Mouse (Mus musculus): ENCODE results near the gene Lbx2. TPM values are rescaled to one million over a fixed set of nuclear protein-coding genes. Genes with fewer than 3 reads are reported as not detected.

Lbx2 gene
- total and polyA plus RNA-seq, 2 experiments from 2014 or later: 0.64 TPM; not detected in 1

DNA sequence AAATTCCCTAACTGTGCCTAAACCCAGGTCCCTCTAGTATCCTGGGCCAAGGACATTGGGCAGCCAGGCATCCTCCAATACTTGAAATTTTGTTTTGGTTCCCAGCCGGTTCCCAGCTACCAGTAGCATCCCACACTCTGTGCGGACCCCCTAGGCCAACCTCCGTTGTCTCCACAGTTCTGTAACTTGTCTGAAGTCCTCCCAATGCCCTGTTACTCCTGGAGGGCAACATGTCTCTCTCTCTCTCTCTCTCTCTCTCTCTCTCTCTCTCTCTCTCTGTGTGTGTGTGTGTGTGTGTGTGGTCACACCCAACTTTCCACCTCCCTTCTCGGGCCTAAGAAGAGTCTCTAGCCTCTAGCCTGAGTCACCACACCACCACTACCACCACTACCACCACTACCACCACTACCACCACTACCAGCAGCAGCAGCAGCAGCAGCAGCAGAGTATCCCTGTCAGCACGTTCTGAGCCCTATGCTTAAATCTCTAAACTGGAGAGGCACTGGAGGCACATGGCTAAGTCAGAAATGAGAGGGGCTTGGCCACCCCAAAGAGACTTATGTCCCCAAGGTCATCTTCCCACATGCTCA is 50.2 kb downstream of the Lbx2 start:
- H3K4me1 ChIP-seq (ENCODE audit: control insufficient read depth, insufficient read depth): peaks cover 23% of the 10 kb centered on the region
- no peaks in the 10 kb centered on the region for H3K27me3 ChIP-seq (ENCODE audit: control insufficient read depth, insufficient read depth, low read length)
- peak overlapping the region; percentile 83 for H3K9ac ChIP-seq (replicated peaks; ENCODE audit: low read depth, low read length)
- peak overlapping the region; percentile 99 for H3K27ac ChIP-seq (ENCODE audit: low read depth)
- H3K4me2 ChIP-seq (ENCODE audit: low read depth, low read length): peak overlapping the region; percentile 73
- no peaks in the 10 kb centered on the region for H3K36me3 ChIP-seq (replicated peaks; ENCODE audit: control insufficient read depth, insufficient read depth, low read length)
- H3K9me3 ChIP-seq (replicated peaks; ENCODE audit: control insufficient read depth, low read length): no peaks in the 10 kb centered on the region
- TF ChIP-seq EP300 (IDR thresholded peaks at IDR 0.05; ENCODE audit: low read depth) (no peak), CTCF (IDR thresholded peaks at IDR 0.05; ENCODE audit: low read depth) (no peak)
- 32% methylated on average over 5 of the region's 5 CpGs for WGBS
- H3K4me3 ChIP-seq (ENCODE audit: low read depth, low read length): peak overlapping the region; percentile 57
- ATAC-seq (ENCODE audit: insufficient read depth, low read depth) (peak; percentile 1; the same call in 1 of the 2 replicates), DNase-seq (ENCODE audit: low spot score) (no peak)

DNA sequence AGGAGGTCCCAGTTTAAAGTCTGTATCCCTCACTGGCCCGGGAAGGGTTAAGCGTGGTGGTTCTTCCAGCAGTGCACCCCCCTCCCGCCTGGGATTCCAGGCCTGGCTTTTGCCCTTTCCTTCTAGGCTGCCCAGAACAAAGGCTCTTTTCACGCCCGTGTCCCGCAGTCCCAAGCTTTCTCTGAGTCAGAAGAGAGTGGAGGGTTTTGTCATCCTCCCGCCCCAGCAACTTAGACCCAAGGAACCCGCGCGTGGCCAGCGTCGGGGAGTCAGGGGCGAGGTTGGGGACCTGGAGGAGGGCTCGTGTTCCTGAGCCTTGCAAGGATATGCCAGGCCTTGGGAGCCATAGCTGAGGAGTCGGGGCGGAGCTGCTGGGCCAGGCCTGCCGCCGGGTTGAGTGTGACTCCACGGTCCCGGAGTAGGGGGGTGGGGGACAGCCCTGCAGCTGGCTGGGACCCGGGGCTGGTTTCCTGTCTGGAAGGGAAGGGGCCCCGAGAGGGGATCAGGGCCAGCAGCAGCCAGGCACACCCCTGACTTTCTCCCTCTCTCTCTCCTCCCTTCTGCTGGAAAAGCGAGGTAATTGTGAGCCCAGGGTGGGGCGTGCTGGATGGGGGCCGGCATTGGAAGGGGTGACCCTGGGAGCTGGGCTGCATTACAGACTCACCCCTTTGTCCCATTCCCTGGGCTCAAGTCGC is 50.9 kb downstream of the Lbx2 start:
- H3K27me3 ChIP-seq (ENCODE audit: control insufficient read depth, insufficient read depth, low read length): no peaks in the 10 kb centered on the region
- peak overlapping the region; percentile 99 for H3K27ac ChIP-seq (ENCODE audit: low read depth)
- peak overlapping the region; percentile 73 for H3K4me2 ChIP-seq (ENCODE audit: low read depth, low read length)
- peak overlapping the region; percentile 83 for H3K9ac ChIP-seq (replicated peaks; ENCODE audit: low read depth, low read length)
- 2% methylated on average over 25 of the region's 26 CpGs for WGBS
- peaks cover 30% of the 10 kb centered on the region for H3K4me1 ChIP-seq (ENCODE audit: control insufficient read depth, insufficient read depth)
- no peaks in the 10 kb centered on the region for H3K36me3 ChIP-seq (replicated peaks; ENCODE audit: control insufficient read depth, insufficient read depth, low read length)
- no peaks in the 10 kb centered on the region for H3K9me3 ChIP-seq (replicated peaks; ENCODE audit: control insufficient read depth, low read length)
- ATAC-seq (ENCODE audit: insufficient read depth, low read depth): peak; percentile 71
- peak; percentile 70 for DNase-seq (ENCODE audit: low spot score)
- H3K4me3 ChIP-seq (ENCODE audit: low read depth, low read length): peak overlapping the region; percentile 57
- TF ChIP-seq CTCF (IDR thresholded peaks at IDR 0.05; ENCODE audit: low read depth) (no peak), EP300 (IDR thresholded peaks at IDR 0.05; ENCODE audit: low read depth) (no peak)

DNA sequence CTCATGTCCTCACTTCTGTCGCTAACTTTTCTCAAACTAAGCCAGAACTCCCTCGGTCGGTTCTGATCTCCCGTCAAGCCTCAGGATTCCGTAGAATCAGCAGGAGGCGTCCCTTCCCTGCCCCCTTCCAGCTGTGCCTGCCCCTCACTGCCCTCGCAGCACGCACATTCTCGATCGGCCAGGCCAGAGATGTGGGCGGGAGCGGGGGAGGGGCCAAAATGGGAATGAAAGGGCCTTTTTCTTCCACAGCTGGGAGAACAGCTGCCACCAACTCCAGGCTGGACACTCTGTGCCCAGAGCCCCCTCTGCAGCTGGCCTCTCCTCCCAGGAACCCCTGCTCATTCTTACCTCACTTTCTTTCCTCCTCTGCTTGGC is 51.4 kb downstream of the Lbx2 start:
- Histone ChIP-seq H3K4me3 (ENCODE audit: low read depth, low read length) (peak overlapping the region; percentile 57), H3K9ac (replicated peaks; ENCODE audit: low read depth, low read length) (peak overlapping the region; percentile 83), H3K9me3 (replicated peaks; ENCODE audit: control insufficient read depth, low read length) (no peaks in the 10 kb centered on the region), H3K27ac (ENCODE audit: low read depth) (peak overlapping the region; percentile 99), H3K4me2 (ENCODE audit: low read depth, low read length) (peak overlapping the region; percentile 73), H3K4me1 (ENCODE audit: control insufficient read depth, insufficient read depth) (peaks cover 35% of the 10 kb centered on the region), H3K36me3 (replicated peaks; ENCODE audit: control insufficient read depth, insufficient read depth, low read length) (no peaks in the 10 kb centered on the region), H3K27me3 (ENCODE audit: control insufficient read depth, insufficient read depth, low read length) (no peaks in the 10 kb centered on the region)
- ATAC-seq (ENCODE audit: insufficient read depth, low read depth): peak; percentile 81
- TF ChIP-seq CTCF (IDR thresholded peaks at IDR 0.05; ENCODE audit: low read depth): 0 out of 2 replicates have a peak, but pooled peaks have one; percentile 11
- no peak for TF ChIP-seq EP300 (IDR thresholded peaks at IDR 0.05; ENCODE audit: low read depth)
- peak; percentile 90 for DNase-seq (ENCODE audit: low spot score)
- WGBS: 0% methylated on average over 12 of the region's 12 CpGs

MicroRNAs encoded within 50 kb of the gene (microRNA counts, 519-probe panel; counts per million panel counts)
- not detected for microRNA mmu-miR-3470a+mmu-miR-3470b

Small RNAs within 50 kb of the gene (microRNA-seq; reads per million reads assigned to microRNA genes)
- gene Mir3470a: not detected
- gene Mir7040: not detected

Other genes starting within 250 kb of the Lbx2 start
- gene Sema4f, start 146.6 kb upstream of the Lbx2 start, total RNA-seq (2014; rRNA removed; ENCODE audit: low replicate concordance): not detected in 2 replicates
- 0.04 TPM in 1 of 2 replicates, not detected in the other for gene Sema4f, start 146.6 kb upstream of the Lbx2 start, polyA plus RNA-seq (2015; fragmentation: Nextera tagmentation; extraction: Ambion mirVana)
- gene M1ap, start 139.5 kb upstream of the Lbx2 start, total RNA-seq (2014; rRNA removed; ENCODE audit: low replicate concordance): 0.39 TPM in 1 of 2 replicates, not detected in the other
- 0.59 and 0.75 TPM in 2 replicates for gene M1ap, start 139.5 kb upstream of the Lbx2 start, polyA plus RNA-seq (2015; fragmentation: Nextera tagmentation; extraction: Ambion mirVana)
- gene Dok1, start 52.9 kb upstream of the Lbx2 start, total RNA-seq (2014; rRNA removed; ENCODE audit: low replicate concordance): 9.2 and 11.5 TPM in 2 replicates
- gene Dok1, start 52.9 kb upstream of the Lbx2 start, polyA plus RNA-seq (2015; fragmentation: Nextera tagmentation; extraction: Ambion mirVana): 6.1 and 6.3 TPM in 2 replicates
- gene Loxl3, start 52.2 kb upstream of the Lbx2 start, total RNA-seq (2014; rRNA removed; ENCODE audit: low replicate concordance): 9.0 and 9.8 TPM in 2 replicates
- gene Loxl3, start 52.2 kb upstream of the Lbx2 start, polyA plus RNA-seq (2015; fragmentation: Nextera tagmentation; extraction: Ambion mirVana): 3.8 and 4.3 TPM in 2 replicates
- 156 and 219 TPM in 2 replicates for gene Aup1, start 31.8 kb upstream of the Lbx2 start, total RNA-seq (2014; rRNA removed; ENCODE audit: low replicate concordance)
- gene Aup1, start 31.8 kb upstream of the Lbx2 start, polyA plus RNA-seq (2015; fragmentation: Nextera tagmentation; extraction: Ambion mirVana): 104 and 108 TPM in 2 replicates
- 46.3 and 50.3 TPM in 2 replicates for gene Htra2, start 31.1 kb upstream of the Lbx2 start, total RNA-seq (2014; rRNA removed; ENCODE audit: low replicate concordance)
- 55.4 and 61.9 TPM in 2 replicates for gene Htra2, start 31.1 kb upstream of the Lbx2 start, polyA plus RNA-seq (2015; fragmentation: Nextera tagmentation; extraction: Ambion mirVana)
- not detected in 2 replicates for gene Dqx1, start 28.5 kb upstream of the Lbx2 start, total RNA-seq (2014; rRNA removed; ENCODE audit: low replicate concordance)
- 0.08 and 0.32 TPM in 2 replicates for gene Dqx1, start 28.5 kb upstream of the Lbx2 start, polyA plus RNA-seq (2015; fragmentation: Nextera tagmentation; extraction: Ambion mirVana)
- gene Tlx2, start 16.1 kb upstream of the Lbx2 start, total RNA-seq (2014; rRNA removed; ENCODE audit: low replicate concordance): not detected in 2 replicates
- gene Tlx2, start 16.1 kb upstream of the Lbx2 start, polyA plus RNA-seq (2015; fragmentation: Nextera tagmentation; extraction: Ambion mirVana): not detected in 2 replicates
- gene Pcgf1, start 8.5 kb upstream of the Lbx2 start, total RNA-seq (2014; rRNA removed; ENCODE audit: low replicate concordance): 12.1 and 14.8 TPM in 2 replicates
- gene Pcgf1, start 8.5 kb upstream of the Lbx2 start, polyA plus RNA-seq (2015; fragmentation: Nextera tagmentation; extraction: Ambion mirVana): 13.2 and 14.7 TPM in 2 replicates
- 0.11 and 0.97 TPM in 2 replicates for gene Ccdc142, start 15.2 kb downstream of the Lbx2 start, total RNA-seq (2014; rRNA removed; ENCODE audit: low replicate concordance)
- gene Ccdc142, start 15.2 kb downstream of the Lbx2 start, polyA plus RNA-seq (2015; fragmentation: Nextera tagmentation; extraction: Ambion mirVana): 1.1 and 1.6 TPM in 2 replicates
- gene Gm42688, start 15.2 kb downstream of the Lbx2 start, total RNA-seq (2014; rRNA removed; ENCODE audit: low replicate concordance): 2.4 and 3.4 TPM in 2 replicates
- gene Gm42688, start 15.2 kb downstream of the Lbx2 start, polyA plus RNA-seq (2015; fragmentation: Nextera tagmentation; extraction: Ambion mirVana): 1.1 and 1.4 TPM in 2 replicates
- 87.9 and 156 TPM in 2 replicates for gene Mrpl53, start 22.7 kb downstream of the Lbx2 start, total RNA-seq (2014; rRNA removed; ENCODE audit: low replicate concordance)
- 242 and 247 TPM in 2 replicates for gene Mrpl53, start 22.7 kb downstream of the Lbx2 start, polyA plus RNA-seq (2015; fragmentation: Nextera tagmentation; extraction: Ambion mirVana)
- gene Mogs, start 29.1 kb downstream of the Lbx2 start, total RNA-seq (2014; rRNA removed; ENCODE audit: low replicate concordance): 27.5 and 28.1 TPM in 2 replicates
- gene Mogs, start 29.1 kb downstream of the Lbx2 start, polyA plus RNA-seq (2015; fragmentation: Nextera tagmentation; extraction: Ambion mirVana): 7.9 and 9.4 TPM in 2 replicates
- gene Wbp1, start 35.2 kb downstream of the Lbx2 start, total RNA-seq (2014; rRNA removed; ENCODE audit: low replicate concordance): 151 and 186 TPM in 2 replicates
- gene Wbp1, start 35.2 kb downstream of the Lbx2 start, polyA plus RNA-seq (2015; fragmentation: Nextera tagmentation; extraction: Ambion mirVana): 97.5 and 98.1 TPM in 2 replicates
- gene Ino80b, start 39.1 kb downstream of the Lbx2 start, total RNA-seq (2014; rRNA removed; ENCODE audit: low replicate concordance): 8.9 and 11.6 TPM in 2 replicates
- gene Ino80b, start 39.1 kb downstream of the Lbx2 start, polyA plus RNA-seq (2015; fragmentation: Nextera tagmentation; extraction: Ambion mirVana): 5.5 and 6.8 TPM in 2 replicates
- gene Rtkn, start 49.1 kb downstream of the Lbx2 start, total RNA-seq (2014; rRNA removed; ENCODE audit: low replicate concordance): 40.0 and 45.9 TPM in 2 replicates
- gene Rtkn, start 49.1 kb downstream of the Lbx2 start, polyA plus RNA-seq (2015; fragmentation: Nextera tagmentation; extraction: Ambion mirVana): 12.5 and 13.0 TPM in 2 replicates
- gene Wdr54, start 70.0 kb downstream of the Lbx2 start, total RNA-seq (2014; rRNA removed; ENCODE audit: low replicate concordance): 1.4 and 5.5 TPM in 2 replicates
- gene Wdr54, start 70.0 kb downstream of the Lbx2 start, polyA plus RNA-seq (2015; fragmentation: Nextera tagmentation; extraction: Ambion mirVana): 0.96 and 1.1 TPM in 2 replicates
- 2.0 TPM in 1 of 2 replicates, not detected in the other for gene 1700003E16Rik, start 70.0 kb downstream of the Lbx2 start, total RNA-seq (2014; rRNA removed; ENCODE audit: low replicate concordance)
- 0.20 and 0.45 TPM in 2 replicates for gene 1700003E16Rik, start 70.0 kb downstream of the Lbx2 start, polyA plus RNA-seq (2015; fragmentation: Nextera tagmentation; extraction: Ambion mirVana)
- gene Dctn1, start 79.6 kb downstream of the Lbx2 start, total RNA-seq (2014; rRNA removed; ENCODE audit: low replicate concordance): 45.9 and 47.7 TPM in 2 replicates
- gene Dctn1, start 79.6 kb downstream of the Lbx2 start, polyA plus RNA-seq (2015; fragmentation: Nextera tagmentation; extraction: Ambion mirVana): 48.9 and 50.8 TPM in 2 replicates
- gene Slc4a5, start 133.5 kb downstream of the Lbx2 start, total RNA-seq (2014; rRNA removed; ENCODE audit: low replicate concordance): not detected in 2 replicates
- 0.03 TPM in 1 of 2 replicates, not detected in the other for gene Slc4a5, start 133.5 kb downstream of the Lbx2 start, polyA plus RNA-seq (2015; fragmentation: Nextera tagmentation; extraction: Ambion mirVana)
- gene Mthfd2, start 239.5 kb downstream of the Lbx2 start, total RNA-seq (2014; rRNA removed; ENCODE audit: low replicate concordance): 3.6 and 4.7 TPM in 2 replicates
- 8.5 and 8.9 TPM in 2 replicates for gene Mthfd2, start 239.5 kb downstream of the Lbx2 start, polyA plus RNA-seq (2015; fragmentation: Nextera tagmentation; extraction: Ambion mirVana)
- 33.8 and 35.0 TPM in 2 replicates for gene Mob1a, start 239.6 kb downstream of the Lbx2 start, total RNA-seq (2014; rRNA removed; ENCODE audit: low replicate concordance)
- 15.1 and 15.9 TPM in 2 replicates for gene Mob1a, start 239.6 kb downstream of the Lbx2 start, polyA plus RNA-seq (2015; fragmentation: Nextera tagmentation; extraction: Ambion mirVana)

All from heart, postnatal 0 days (tissue).